Comparison of ENCODE assay signal across 9 mouse cellular contexts in the genomic region with DNA sequence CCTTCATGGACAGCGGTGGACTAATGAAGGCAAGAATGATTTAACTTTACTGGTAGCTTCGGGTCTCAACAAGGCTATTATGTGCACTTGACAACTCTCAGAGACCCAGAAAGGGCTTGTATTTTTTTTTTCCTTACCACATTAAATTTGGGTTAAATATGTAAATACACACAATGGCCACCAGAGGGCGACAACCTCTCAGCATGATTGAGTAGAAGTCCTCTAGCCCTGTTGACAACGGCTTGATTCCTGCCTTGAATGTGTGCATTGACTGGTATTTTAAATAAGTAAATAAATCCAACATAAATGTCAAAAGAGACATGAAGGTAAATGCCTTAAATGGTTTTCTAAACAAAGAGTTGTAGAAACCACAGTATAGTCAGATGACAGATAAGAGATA. TPM values are rescaled to one million over a fixed set of nuclear protein-coding genes. Genes with fewer than 3 reads are reported as not detected.
DNase-seq lines count a peak whose midpoint lies in the region; ATAC-seq and TF ChIP-seq lines count a peak whose summit lies in the region.
"Had no signal": no experiment of that assay in that cellular context is flagged by ENCODE, and none has a peak within 500 bp of the region (broad histone marks: within the 10 kb centered on the region; RNA-seq: fewer than 3 reads in every experiment).

No protein-coding gene starts in this region.

- no peak for TF ChIP-seq POLR2A in heart, adult 2 months (IDR thresholded peaks at IDR 0.05; ENCODE audit: insufficient read depth, low read depth, low read length)
- no peak for TF ChIP-seq POLR2A in testis, adult 2 months (IDR thresholded peaks at IDR 0.05; ENCODE audit: control insufficient read depth, low read depth, low read length)
- no peak for TF ChIP-seq POLR2A in cerebellum, adult 2 months (IDR thresholded peaks at IDR 0.05; ENCODE audit: borderline replicate concordance, insufficient read depth, low read length)

- TF ChIP-seq CTCF in heart, adult 2 months (IDR thresholded peaks at IDR 0.05) = peak; percentile 90
- TF ChIP-seq CTCF in testis, adult 2 months (IDR thresholded peaks at IDR 0.05; ENCODE audit: control insufficient read depth, insufficient read depth, insufficient replicate concordance, low read depth, low read length) = peak; percentile 45; the same call in 1 of the 2 replicates
- peak; percentile 68 for TF ChIP-seq CTCF in cerebellum, adult 2 months (IDR thresholded peaks at IDR 0.05; ENCODE audit: borderline replicate concordance, insufficient read depth, low read depth, low read length)

- no peak for ATAC-seq in heart, embryonic 11.5 days (replicated peaks; ENCODE audit: insufficient number of reproducible peaks, low FRiP score, low TSS enrichment)

- H3K4me3 ChIP-seq in heart, adult 2 months = no peak overlapping the region
- H3K4me3 ChIP-seq in heart, embryonic 11.5 days (ENCODE audit: low read depth, low read length) = no peak overlapping the region
- no peak overlapping the region for H3K4me3 ChIP-seq in testis, adult 2 months (ENCODE audit: control insufficient read depth, low read depth, low read length)
- H3K4me3 ChIP-seq in cerebellum, adult 2 months (replicated peaks; ENCODE audit: insufficient read depth, low read depth, low read length) = no peak overlapping the region
- H3K4me3 ChIP-seq: embryonic facial prominence, embryonic 12.5 days had no signal

- H3K79me2 ChIP-seq in heart, adult 2 months (replicated peaks; ENCODE audit: control insufficient read depth, insufficient read depth, low read length) = no peaks in the 10 kb centered on the region

- no peak overlapping the region for H3K4me2 ChIP-seq in heart, embryonic 11.5 days
- H3K4me2 ChIP-seq: embryonic facial prominence, embryonic 12.5 days had no signal

- TF ChIP-seq EP300 in heart, adult 2 months (IDR thresholded peaks at IDR 0.05; ENCODE audit: insufficient read depth, low read depth, low read length) = no peak

- peak; percentile 21 to 45 for DNase-seq in heart, adult 2 months
- no peak for DNase-seq in testis, postnatal 14 days (ENCODE audit: low spot score)
- peak; percentile 36 to 47 for DNase-seq in cerebellum, adult 2 months
- DNase-seq in heart, postnatal 4 days = peak; percentile 60
- DNase-seq in lung, postnatal 14 days = peak; percentile 70
- DNase-seq in thymus, postnatal 36 days = peak; percentile 14 to 22

- no peaks in the 10 kb centered on the region for H3K4me1 ChIP-seq in heart, adult 2 months (ENCODE audit: control insufficient read depth, insufficient read depth, low read length)
- H3K4me1 ChIP-seq in heart, embryonic 11.5 days (ENCODE audit: control insufficient read depth, insufficient read depth, low read length) = no peaks in the 10 kb centered on the region
- no peaks in the 10 kb centered on the region for H3K4me1 ChIP-seq in testis, adult 2 months (ENCODE audit: control insufficient read depth, insufficient read depth, low read length)
- H3K4me1 ChIP-seq in cerebellum, adult 2 months (ENCODE audit: control insufficient read depth, insufficient read depth, low read length) = no peaks in the 10 kb centered on the region
- H3K4me1 ChIP-seq: embryonic facial prominence, embryonic 12.5 days had no signal

- 5% methylated on average over 4 of the region's 4 CpGs for WGBS in heart, adult 2 months
- WGBS in heart, embryonic 11.5 days (ENCODE audit: insufficient replicate concordance) = 11% methylated on average over 4 of the region's 4 CpGs
- WGBS in cerebellum, adult 2 months = 6% methylated on average over 4 of the region's 4 CpGs

- H3K27ac ChIP-seq in heart, adult 2 months = no peak overlapping the region
- no peak overlapping the region for H3K27ac ChIP-seq in heart, embryonic 11.5 days (ENCODE audit: low read depth, low read length)
- no peak overlapping the region for H3K27ac ChIP-seq in testis, adult 2 months (ENCODE audit: control insufficient read depth, insufficient read depth, low read depth, low read length)
- H3K27ac ChIP-seq in cerebellum, adult 2 months (ENCODE audit: insufficient read depth, low read length) = no peak overlapping the region
- H3K27ac ChIP-seq: embryonic facial prominence, embryonic 12.5 days had no signal

- no peak overlapping the region for H3K9ac ChIP-seq in heart, adult 2 months (ENCODE audit: low read depth, low read length)
- H3K9ac ChIP-seq in heart, embryonic 11.5 days (ENCODE audit: low read depth, low read length) = no peak overlapping the region
- H3K9ac ChIP-seq: embryonic facial prominence, embryonic 12.5 days had no signal

- intact Hi-C loops in heart, adult 2 months (cut with DNase I) = loop anchor here (1.0 to 10.0 kb wide), 4 partner anchors 177 to 594 kb away; a partner anchor contains a TSS

- no peaks in the 10 kb centered on the region for H3K27me3 ChIP-seq in heart, adult 2 months (ENCODE audit: control insufficient read depth, insufficient read depth, low read length)
- H3K27me3 ChIP-seq in heart, embryonic 11.5 days (ENCODE audit: control insufficient read depth, insufficient read depth, low read length) = no peaks in the 10 kb centered on the region
- H3K27me3 ChIP-seq in testis, adult 2 months (ENCODE audit: control insufficient read depth, insufficient read depth, low read length) = no peaks in the 10 kb centered on the region
- H3K27me3 ChIP-seq in cerebellum, adult 2 months (ENCODE audit: control insufficient read depth, insufficient read depth, low read length) = no peaks in the 10 kb centered on the region
- H3K27me3 ChIP-seq: embryonic facial prominence, embryonic 12.5 days had no signal

- H3K36me3 ChIP-seq in heart, adult 2 months (ENCODE audit: control insufficient read depth, insufficient read depth, low read length) = no peaks in the 10 kb centered on the region
- H3K36me3 ChIP-seq in heart, embryonic 11.5 days (ENCODE audit: control insufficient read depth, insufficient read depth, low read length) = no peaks in the 10 kb centered on the region
- H3K36me3 ChIP-seq in testis, adult 2 months (ENCODE audit: control insufficient read depth, insufficient read depth, low read length) = no peaks in the 10 kb centered on the region
- H3K36me3 ChIP-seq: embryonic facial prominence, embryonic 12.5 days had no signal

- H3K9me3 ChIP-seq in heart, embryonic 11.5 days (replicated peaks; ENCODE audit: control insufficient read depth, low read length) = no peaks in the 10 kb centered on the region
- H3K9me3 ChIP-seq: embryonic facial prominence, embryonic 12.5 days had no signal

RNA-seq across cellular contexts. Expression of a gene that starts 39.5 kb away (rescaled TPM):
- total RNA-seq in heart, adult 2 months (2021) = 1 to 10 TPM; 3.3 to 3.9 TPM
- polyA plus RNA-seq in heart, adult 2 months (2012; rRNA removed) = 4.4 and 5.1 TPM in 2 replicates
- polyA plus RNA-seq in heart, embryonic 11.5 days (2014; fragmentation: Nextera tagmentation; extraction: Ambion mirVana) = 5.3 and 5.5 TPM in 2 replicates
- 0.43 and 0.59 TPM in 2 replicates for polyA plus RNA-seq in testis, adult 2 months (2012; rRNA removed)
- polyA plus RNA-seq in cerebellum, adult 2 months (2012; rRNA removed) = 41.9 and 45.2 TPM in 2 replicates
- total RNA-seq in heart, postnatal 4 days (2021) = 10 to 100 TPM; 10.1 to 11.5 TPM
